Mouse (Mus musculus) intestine, embryonic 16.5 days (tissue): Measurements from ENCODE around the gene Emc8. TPM values are rescaled to one million over a fixed set of nuclear protein-coding genes. Genes with fewer than 3 reads are reported as not detected.

ENCODE experiments used
- ATAC-seq: fragments of 200-750 bp; cut with Nextera tagmentation; 2 replicates; pipeline ENCODE4 v1.8.0; 2017; ENCODE audit warnings: moderate TSS enrichment, moderate library complexity
- H3K27ac ChIP-seq: fragments of 300-500 bp; sonication (generic); 2 replicates; pipeline ENCODE4 v1.5.1; 2014; ENCODE audit warnings: mild to moderate bottlenecking, low read length
- H3K27me3 ChIP-seq: fragments of 300-500 bp; sonication (generic); replicated peaks from 2 replicates; pipeline ENCODE4 v1.6.1; 2014; ENCODE audit warnings: low read length, control low read depth, mixed read lengths; ENCODE audit not compliant: control insufficient read depth, insufficient read depth
- H3K36me3 ChIP-seq: fragments of 300-500 bp; sonication (generic); 2 replicates; pipeline ENCODE4 v1.6.1; 2014; ENCODE audit warnings: low read length, control low read depth; ENCODE audit not compliant: control insufficient read depth, insufficient read depth
- H3K4me1 ChIP-seq: fragments of 300-500 bp; sonication (generic); 2 replicates; pipeline ENCODE4 v1.6.1; 2014; ENCODE audit warnings: low read length, control low read depth, mixed read lengths; ENCODE audit not compliant: control insufficient read depth, insufficient read depth
- H3K4me2 ChIP-seq: fragments of 300-500 bp; sonication (generic); 2 replicates; pipeline ENCODE4 v1.6.1; 2014; ENCODE audit warnings: low read depth, low read length, control low read depth
- H3K4me3 ChIP-seq: fragments of 300-500 bp; sonication (generic); 2 replicates; pipeline ENCODE4 v1.5.1; 2014; ENCODE audit warnings: mild to moderate bottlenecking, low read length
- H3K9ac ChIP-seq: fragments of 300-500 bp; sonication (generic); 2 replicates; pipeline ENCODE4 v1.6.1; 2014; ENCODE audit warnings: low read depth, low read length
- H3K9me3 ChIP-seq: fragments of 300-500 bp; sonication (generic); 2 replicates; pipeline ENCODE4 v1.6.1; 2016; ENCODE audit warnings: low read length, control low read depth; ENCODE audit not compliant: control insufficient read depth
- WGBS: fragments of 180-500 bp; shearing (Covaris S2); extraction: QIAGEN DNeasy Blood & Tissue Kit; methylation state at CpG from one replicate; pipeline ENCODE4 v1.1.7; 2014; 5-methylcytosine and 5-hydroxymethylcytosine counted together
- polyA plus RNA-seq: library from polyadenylated mRNA; unstranded; fragments of >200 nt; fragmentation: Nextera tagmentation; extraction: Ambion mirVana; gene quantifications from 2 replicates; pipeline ENCODE4 v1.2.1, GENCODE M21; 2015

Gene Emc8
- polyA plus RNA-seq, 1 experiment from 2014 or later: 235 TPM

DNA sequence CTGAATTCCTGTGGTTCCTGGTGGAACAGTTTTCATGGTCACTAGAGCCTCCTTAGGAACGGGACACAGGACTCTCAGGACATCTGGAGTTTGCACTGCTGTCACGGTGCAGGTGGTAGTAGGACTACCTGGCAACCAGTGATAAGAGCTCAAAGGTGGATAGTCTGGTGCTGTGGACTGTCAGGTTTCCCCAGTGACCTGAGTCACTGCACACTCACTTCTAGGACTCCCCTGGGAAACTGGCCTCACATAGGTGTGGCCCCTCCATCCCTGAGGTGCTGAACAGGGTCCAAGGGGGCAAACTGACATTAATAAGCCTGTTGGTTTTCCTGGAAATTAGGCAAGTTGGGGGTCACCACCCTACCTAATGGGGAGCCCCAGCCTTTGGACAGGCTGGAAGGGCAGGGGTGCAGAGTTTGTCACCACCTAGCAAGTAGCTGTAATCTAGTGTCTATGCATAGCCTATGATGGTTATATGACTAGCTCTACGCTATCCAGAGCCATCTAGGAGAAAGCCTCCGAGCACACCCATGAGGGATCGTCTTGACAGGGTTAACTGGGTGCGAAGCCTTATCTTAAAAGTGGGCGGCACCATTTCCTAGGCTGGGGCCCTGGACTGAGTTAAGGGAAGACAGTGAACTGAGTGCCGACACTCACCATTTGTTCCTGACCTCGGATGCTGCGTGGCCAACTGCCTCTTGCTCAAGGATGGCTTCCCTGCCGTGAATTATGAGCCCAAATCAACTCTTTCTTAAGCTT lies 11.4 kb upstream of the Emc8 start:
- H3K9ac ChIP-seq: no peak overlapping the region
- no peaks in the 10 kb centered on the region for H3K9me3 ChIP-seq
- H3K27me3 ChIP-seq: no peaks in the 10 kb centered on the region
- peak overlapping the region; percentile 26; the same call in 1 of the 2 replicates for H3K4me2 ChIP-seq
- 38% methylated on average over 11 of the region's 11 CpGs for WGBS
- ATAC-seq: peak; percentile 84
- H3K36me3 ChIP-seq: no peaks in the 10 kb centered on the region
- peaks cover 11% of the 10 kb centered on the region for H3K4me1 ChIP-seq
- no peak overlapping the region for H3K4me3 ChIP-seq
- H3K27ac ChIP-seq: peak overlapping the region; percentile 71

DNA sequence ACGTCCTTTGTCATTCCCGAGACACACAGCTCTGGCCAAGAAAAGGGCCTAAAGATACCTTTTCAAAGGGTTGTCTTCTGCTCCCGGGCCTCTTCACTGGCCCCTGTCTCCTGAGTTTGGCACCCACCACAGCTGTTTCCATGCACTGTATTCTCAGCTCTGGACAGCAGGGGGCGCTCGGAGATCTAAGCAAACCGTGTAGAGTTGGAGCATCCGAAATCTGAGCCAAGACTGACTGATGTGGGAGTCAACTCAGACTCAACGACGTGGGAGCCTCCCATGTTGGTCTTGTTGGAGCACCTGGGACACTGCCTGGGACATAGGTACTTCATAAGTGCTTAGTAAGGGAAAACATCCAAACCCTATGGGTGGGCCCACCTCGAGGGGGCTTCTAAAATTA lies 10.1 kb upstream of the Emc8 start:
- WGBS: 13% methylated on average over 10 of the region's 10 CpGs
- H3K36me3 ChIP-seq: peaks cover 7% of the 10 kb centered on the region
- H3K9me3 ChIP-seq: no peaks in the 10 kb centered on the region
- no peak overlapping the region for H3K4me3 ChIP-seq
- 0 out of 2 replicates have a peak, but pooled peaks cover 6% of the 10 kb centered on the region for H3K4me1 ChIP-seq
- H3K27ac ChIP-seq: no peak overlapping the region
- no peak overlapping the region for H3K9ac ChIP-seq
- 0 out of 2 replicates have a peak, but pooled peaks have one; percentile 3 for ATAC-seq
- H3K4me2 ChIP-seq: no peak overlapping the region
- H3K27me3 ChIP-seq: no peaks in the 10 kb centered on the region

DNA sequence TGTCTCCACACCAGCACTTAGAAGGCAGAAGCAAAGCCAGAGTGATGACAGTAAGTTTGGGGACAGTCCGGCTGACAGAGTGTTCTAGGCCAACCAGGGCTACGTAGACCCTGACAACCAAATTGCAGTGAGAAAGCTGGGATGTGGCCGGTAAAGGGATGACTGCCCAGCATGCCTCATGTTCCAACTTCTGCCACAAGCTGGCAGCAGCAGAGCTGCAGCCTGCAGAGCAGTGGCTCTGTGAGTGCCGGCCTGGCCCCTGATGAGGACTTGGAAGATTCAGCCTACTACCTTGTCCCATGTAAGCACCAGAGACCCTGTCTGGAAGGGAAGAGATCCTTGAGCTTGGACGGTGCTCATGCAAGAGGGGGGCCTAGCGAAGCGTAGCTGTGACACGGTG lies 7.3 kb upstream of the Emc8 start:
- Histone ChIP-seq H3K27me3 (no peaks in the 10 kb centered on the region), H3K9ac (no peak overlapping the region), H3K36me3 (peaks cover 26% of the 10 kb centered on the region), H3K4me2 (no peak overlapping the region), H3K4me1 (peaks cover 9% of the 10 kb centered on the region), H3K27ac (no peak overlapping the region), H3K4me3 (no peak overlapping the region), H3K9me3 (no peaks in the 10 kb centered on the region)
- WGBS: 78% methylated on average over 8 of the region's 8 CpGs
- no peak for ATAC-seq

GRCm38 (mm10) chr8:120673298-120673697 lies 4.9 kb upstream of the Emc8 start:
- Histone ChIP-seq H3K27ac (no peak overlapping the region), H3K9me3 (no peaks in the 10 kb centered on the region), H3K4me2 (no peak overlapping the region), H3K4me3 (no peak overlapping the region), H3K9ac (no peak overlapping the region), H3K36me3 (peaks cover 33% of the 10 kb centered on the region), H3K4me1 (peaks cover 10% of the 10 kb centered on the region), H3K27me3 (no peaks in the 10 kb centered on the region)
- ATAC-seq: no peak
- WGBS: 95% methylated on average over 7 of the region's 7 CpGs

GRCm38 (mm10) chr8:120672626-120673229 lies 4.4 kb upstream of the Emc8 start:
- no peak overlapping the region for H3K27ac ChIP-seq
- H3K4me3 ChIP-seq: no peak overlapping the region
- peaks cover 33% of the 10 kb centered on the region for H3K36me3 ChIP-seq
- no peaks in the 10 kb centered on the region for H3K27me3 ChIP-seq
- H3K9ac ChIP-seq: no peak overlapping the region
- peaks cover 10% of the 10 kb centered on the region for H3K4me1 ChIP-seq
- 91% methylated on average over 16 of the region's 16 CpGs for WGBS
- ATAC-seq: no peak
- no peaks in the 10 kb centered on the region for H3K9me3 ChIP-seq
- H3K4me2 ChIP-seq: no peak overlapping the region

GRCm38 (mm10) chr8:120671775-120672174 lies 3.4 kb upstream of the Emc8 start:
- WGBS: 66% methylated on average over 6 of the region's 6 CpGs
- H3K4me1 ChIP-seq: peaks cover 13% of the 10 kb centered on the region
- H3K27ac ChIP-seq: no peak overlapping the region
- H3K27me3 ChIP-seq: no peaks in the 10 kb centered on the region
- H3K4me3 ChIP-seq: no peak overlapping the region
- H3K9ac ChIP-seq: no peak overlapping the region
- H3K4me2 ChIP-seq: no peak overlapping the region
- peaks cover 33% of the 10 kb centered on the region for H3K36me3 ChIP-seq
- ATAC-seq: no peak
- H3K9me3 ChIP-seq: no peaks in the 10 kb centered on the region

- under 1% methylated on average over 90 of the region's 105 CpGs for WGBS
- peak within 1 kb of the TSS; percentile 80 for H3K4me2 ChIP-seq
- peaks cover 19% of the 10 kb centered on the region for H3K36me3 ChIP-seq
- H3K4me1 ChIP-seq: peaks cover 31% of the 10 kb centered on the region
- H3K27ac ChIP-seq: peak within 1 kb of the TSS; percentile 87
- H3K27me3 ChIP-seq: no peaks in the 10 kb centered on the region
- peak within 1 kb of the TSS; percentile 90 for H3K9ac ChIP-seq
- H3K4me3 ChIP-seq: peak within 1 kb of the TSS; percentile 82
- ATAC-seq: peak; percentile 94
- H3K9me3 ChIP-seq: no peaks in the 10 kb centered on the region
Observed at GRCm38 (mm10) chr8:120667561-120668373, 606 bp downstream of the Emc8 start, which contains the start of the genes Gm27021 and Cox4i1. TSS of gene Gm27021 (minus strand) at chr8:120668079. TSS of gene Cox4i1 (plus strand) at chr8:120668222.

- WGBS: 5% methylated on average over 17 of the region's 17 CpGs
- no peak for ATAC-seq
- Histone ChIP-seq H3K27ac (peak overlapping the region; percentile 79), H3K27me3 (no peaks in the 10 kb centered on the region), H3K9ac (peak overlapping the region; percentile 89), H3K36me3 (peaks cover 12% of the 10 kb centered on the region), H3K4me3 (peak overlapping the region; percentile 82), H3K4me1 (peaks cover 31% of the 10 kb centered on the region), H3K4me2 (peak overlapping the region; percentile 80), H3K9me3 (no peaks in the 10 kb centered on the region)
Observed at GRCm38 (mm10) chr8:120666807-120667470, 1.4 kb downstream of the Emc8 start.
